Mouse (Mus musculus) liver (tissue): ENCODE measurements around the gene Tsc22d3.
A peak's percentile ranks its signal among the peaks of the same experiment; 100 is the strongest.
"Not testable (repeated sequence)": the region's sequence is repeated elsewhere in the genome, so short reads cannot be mapped to it uniquely, and the experiment has no call there.

Source experiments
- DNase-seq: peaks from one replicate; pipeline ENCODE4 v3.0.0-alpha.2; 2020; ENCODE audit warnings: mixed read lengths

Gene Tsc22d3

GRCm38 (mm10) chrX:140565212-140565611 is 35.2 kb downstream of the Tsc22d3 start:
- no peak for DNase-seq

DNA sequence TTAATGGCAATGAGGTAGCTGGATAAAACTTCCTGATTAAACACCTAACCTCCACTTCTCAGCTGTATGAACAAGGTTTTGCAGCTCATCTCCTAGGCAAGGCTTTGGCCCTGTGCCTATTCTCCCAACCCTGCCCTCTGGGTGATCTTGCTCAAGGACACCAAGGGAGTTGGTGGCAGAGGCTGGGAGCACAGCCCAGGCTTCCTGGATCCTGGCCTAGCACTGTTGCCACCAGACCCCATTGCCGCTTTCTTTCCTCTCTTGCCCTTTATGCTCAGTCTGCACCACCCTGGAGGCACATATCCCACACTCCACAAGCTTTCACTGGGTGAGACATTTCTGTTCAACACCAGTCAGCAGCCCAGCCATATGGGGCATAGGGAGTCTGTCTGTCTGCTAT is 35.7 kb downstream of the Tsc22d3 start:
- no peak for DNase-seq

DNA sequence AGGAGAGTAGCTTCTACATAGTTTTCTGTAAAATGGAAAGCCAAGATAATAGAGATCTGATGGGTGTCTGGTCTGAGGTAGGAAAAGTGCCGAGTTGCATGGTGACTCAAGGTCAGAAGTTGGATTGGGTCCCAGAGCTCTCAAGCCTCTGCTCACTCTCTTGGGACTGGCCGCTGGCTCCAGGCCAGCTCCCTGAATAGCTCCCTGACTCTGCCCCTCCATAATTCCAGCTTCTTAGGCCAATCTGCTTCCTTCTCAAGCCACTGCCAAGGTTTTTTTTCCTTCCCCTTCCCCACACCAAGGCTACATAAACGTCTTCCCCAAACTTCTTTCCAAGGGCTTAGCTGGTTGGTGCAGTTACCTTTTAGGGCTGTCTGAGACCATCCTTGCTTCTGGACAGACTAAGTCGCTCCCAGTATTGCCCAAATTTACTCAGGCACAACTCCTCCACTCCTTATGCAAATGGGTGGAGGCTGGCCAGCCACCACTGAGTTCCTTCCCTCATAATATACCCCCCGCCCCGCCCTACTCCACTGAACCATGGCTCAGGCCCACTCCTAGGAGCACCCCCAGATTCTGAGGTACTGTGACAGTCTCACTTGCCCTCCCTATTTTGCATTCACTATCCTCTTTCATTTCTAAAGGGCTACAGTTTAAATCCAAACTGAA is 42.1 kb downstream of the Tsc22d3 start:
- peak; percentile 5 for DNase-seq

DNA sequence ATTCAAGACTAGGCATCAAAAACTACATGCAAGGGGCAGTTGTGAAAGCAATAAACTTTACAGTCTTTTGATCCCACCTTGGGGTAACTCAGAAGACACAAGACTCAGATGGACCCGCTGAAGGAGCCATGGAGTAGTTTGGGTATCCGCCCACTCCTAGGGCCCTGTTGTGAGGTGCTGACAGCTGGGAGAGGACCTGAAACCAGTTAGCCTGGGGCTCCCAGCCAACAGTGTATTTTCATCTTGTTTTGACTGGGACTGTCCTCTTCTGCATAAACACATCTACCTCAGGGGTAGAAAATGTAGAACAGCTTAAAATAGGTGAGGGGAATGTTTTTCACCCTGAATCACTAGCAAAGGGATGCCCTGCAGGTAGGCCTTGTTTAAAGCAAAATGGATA is 44.5 kb downstream of the Tsc22d3 start:
- DNase-seq, result no peak

- DNase-seq, result no peak
These were observed 45.0 kb downstream of the Tsc22d3 start for GRCm38 (mm10) chrX:140555423-140555822.

GRCm38 (mm10) chrX:140547660-140548419 is 52.6 kb downstream of the Tsc22d3 start:
- no peak for DNase-seq

DNA sequence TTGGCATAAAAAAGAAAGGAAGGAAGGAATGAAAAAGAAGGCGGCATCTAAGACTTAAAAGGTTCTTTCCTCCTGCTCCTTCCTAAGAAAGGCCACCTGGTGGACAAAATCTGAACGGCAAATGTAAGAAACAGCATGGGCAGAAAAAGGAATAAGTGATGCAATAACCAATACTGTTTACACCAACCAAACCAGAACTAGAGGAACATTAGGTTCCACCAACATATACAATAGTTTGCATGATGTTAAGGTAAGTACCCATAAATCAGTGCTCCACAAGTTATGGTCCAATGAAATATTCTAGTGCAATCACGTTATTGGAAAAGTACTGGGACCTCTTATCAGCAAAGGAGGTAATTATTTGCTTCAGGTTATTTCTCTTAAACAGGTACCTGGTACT is 55.7 kb downstream of the Tsc22d3 start:
- peak; percentile 55 for DNase-seq

DNA sequence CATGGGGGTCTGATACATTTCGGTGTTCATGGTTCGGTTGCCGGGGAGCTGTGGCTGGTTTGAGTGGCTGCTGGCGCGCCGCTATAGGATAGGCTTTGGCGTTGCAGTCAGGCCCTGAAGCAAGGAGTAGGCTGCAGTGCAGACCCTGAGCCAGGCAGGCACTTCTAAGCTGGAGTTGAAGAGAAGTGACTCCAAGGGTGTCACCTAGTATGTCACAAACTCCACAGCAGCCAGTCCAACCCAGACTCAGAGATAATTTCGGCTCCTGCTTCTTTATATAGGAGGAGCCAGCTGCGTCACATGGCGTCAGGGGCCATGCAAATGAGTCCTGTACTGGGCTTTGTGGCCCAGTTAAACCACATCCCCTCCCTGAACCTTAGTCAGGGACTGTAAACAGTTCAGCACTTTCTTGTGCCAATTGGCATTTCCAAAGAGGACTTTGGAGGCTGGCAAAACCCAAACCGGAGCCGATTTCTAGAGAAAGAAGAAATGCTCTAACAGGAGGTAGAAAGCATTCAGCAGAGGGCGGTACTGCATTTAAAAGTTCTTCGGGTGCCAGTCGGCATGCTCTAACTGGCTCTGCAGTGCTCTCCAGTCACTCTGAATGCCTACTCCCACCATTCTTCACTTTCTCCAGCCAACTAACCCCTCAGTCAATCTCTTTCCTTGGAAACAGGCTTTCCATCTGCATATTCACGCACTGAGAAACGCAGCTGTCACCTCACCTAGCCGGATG is 57.4 kb downstream of the Tsc22d3 start:
- DNase-seq, result peak; percentile 76

GRCm38 (mm10) chrX:140542474-140542845 is 58.0 kb downstream of the Tsc22d3 start:
- DNase-seq, result peak; percentile 48

DNA sequence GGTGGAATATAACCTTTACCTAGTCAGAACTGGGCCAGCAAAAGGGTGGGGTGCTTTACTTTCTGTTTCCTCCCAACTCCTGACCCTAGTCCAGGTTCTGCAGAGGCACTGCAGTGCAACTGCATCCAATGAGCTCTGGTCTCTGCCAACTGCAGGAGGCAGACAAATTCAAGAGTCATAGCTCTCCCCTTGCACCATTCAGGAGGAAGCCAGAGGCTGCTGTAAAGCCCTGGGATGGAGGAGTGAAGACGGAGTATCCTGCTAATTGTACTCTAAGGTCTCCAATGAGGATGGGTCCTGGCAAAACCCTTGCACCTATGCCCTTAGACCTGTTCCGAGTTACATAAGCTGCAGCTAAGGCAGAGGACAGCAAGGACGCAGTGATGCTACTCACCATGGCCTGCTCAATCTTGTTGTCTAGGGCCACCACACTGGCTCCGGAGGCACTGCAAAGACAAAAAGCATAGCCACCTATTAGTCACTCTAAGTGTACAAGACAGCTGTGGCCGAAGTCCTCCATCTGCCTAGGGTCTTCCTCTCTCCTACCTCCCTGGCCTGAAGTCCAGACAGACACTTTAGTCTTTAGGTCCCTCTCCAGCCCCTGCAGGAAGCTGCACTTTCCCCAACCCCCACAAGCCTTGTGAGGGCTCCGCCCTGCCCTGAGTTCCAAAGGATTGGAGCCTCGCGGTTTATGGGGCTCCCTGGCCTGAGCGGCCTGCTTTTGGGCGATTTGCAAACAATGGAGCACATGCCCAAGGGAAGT is 58.6 kb downstream of the Tsc22d3 start:
- DNase-seq, result peak; percentile 50

GRCm38 (mm10) chrX:140540500-140541114 is 59.9 kb downstream of the Tsc22d3 start:
- DNase-seq, result no peak

DNA sequence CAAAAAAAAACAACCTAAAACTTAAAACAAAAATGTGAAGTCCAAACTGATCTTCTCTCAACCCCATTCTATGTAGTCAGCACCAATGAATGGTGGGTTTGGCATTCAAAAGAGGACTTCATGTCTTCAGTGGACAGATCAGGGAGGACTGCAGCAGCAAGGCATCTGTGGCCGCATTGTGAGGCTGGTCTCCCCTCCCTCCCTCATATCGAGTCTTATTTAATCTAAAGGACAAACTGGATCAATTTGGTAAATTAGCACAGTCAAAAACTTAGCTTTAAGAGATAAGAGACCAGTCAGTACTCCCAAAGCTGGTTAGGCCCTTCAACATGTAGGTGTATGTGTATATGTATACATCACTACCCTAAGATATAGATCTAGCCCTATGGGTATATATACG is 60.6 kb downstream of the Tsc22d3 start:
- DNase-seq, result not testable (repeated sequence)

DNA sequence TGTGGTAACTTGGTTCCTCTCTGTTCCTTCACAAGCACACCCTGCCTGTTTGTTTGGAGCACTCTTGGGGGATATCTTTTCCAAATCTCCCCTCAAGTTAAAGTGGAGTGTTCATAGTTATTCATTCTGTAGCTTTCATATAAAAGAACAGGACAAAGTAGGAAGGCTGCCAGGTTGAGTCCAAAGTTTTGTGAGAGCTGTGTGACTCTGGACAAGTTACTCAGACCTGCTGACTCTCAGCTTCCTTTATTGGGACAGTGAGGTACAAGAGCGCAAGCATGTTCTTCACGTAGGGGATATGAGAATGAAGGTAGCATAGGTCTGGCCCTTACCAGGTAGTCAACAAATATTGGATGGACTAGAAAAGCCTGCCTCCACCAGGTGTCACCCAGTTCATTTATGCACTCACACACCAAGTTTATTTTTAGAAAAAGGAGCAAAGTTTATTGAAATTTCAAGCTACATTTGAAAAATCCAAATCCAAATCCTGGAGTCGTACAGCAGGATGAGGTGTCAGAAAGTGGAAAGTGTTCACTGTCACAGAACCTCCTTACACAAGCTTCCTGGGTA is 61.3 kb downstream of the Tsc22d3 start:
- no peak for DNase-seq

- DNase-seq, result no peak
These were observed 61.8 kb downstream of the Tsc22d3 start for GRCm38 (mm10) chrX:140538649-140539048.

DNA sequence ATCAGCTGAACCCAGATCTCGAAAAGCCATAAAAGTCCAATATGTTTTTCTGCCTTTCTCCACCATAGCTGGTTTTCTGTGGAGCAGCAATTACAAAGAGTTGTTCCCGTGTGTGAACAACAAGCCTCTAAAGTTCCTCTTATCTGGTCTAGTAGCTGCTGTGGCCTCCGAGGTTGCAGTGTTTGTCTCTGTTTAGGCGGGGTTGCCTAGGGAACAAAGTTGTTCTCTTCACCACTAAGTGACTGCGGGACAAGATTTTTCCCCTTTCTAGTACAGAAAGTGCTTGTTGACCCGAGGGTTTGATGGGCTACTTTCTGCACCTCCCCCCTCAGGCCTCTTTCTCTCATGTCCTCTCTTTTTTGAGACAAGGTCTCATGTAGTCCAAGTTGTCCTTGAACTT is 62.8 kb downstream of the Tsc22d3 start:
- peak; percentile 9 for DNase-seq

GRCm38 (mm10) chrX:140535487-140535886 is 65.0 kb downstream of the Tsc22d3 start:
- no peak for DNase-seq

DNA sequence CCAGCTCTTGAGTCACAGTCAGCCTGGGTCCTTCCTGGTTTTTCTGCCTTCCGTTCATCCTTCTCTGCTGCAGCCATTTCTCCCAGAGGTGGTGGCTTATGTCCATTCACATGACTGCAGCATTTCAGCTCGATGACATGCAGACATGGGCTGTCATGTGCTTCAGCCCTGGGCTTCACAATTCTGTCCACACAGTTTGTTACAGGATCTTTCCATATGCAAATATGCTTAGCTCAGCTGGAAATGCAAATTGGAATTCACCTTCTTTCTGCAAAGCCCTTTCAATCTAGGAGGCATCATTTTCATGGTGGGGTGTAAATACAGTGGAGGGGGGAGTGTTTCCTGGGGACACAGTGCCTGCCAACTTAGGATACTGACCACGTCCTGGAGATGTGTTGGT is 66.2 kb downstream of the Tsc22d3 start:
- no peak for DNase-seq

DNA sequence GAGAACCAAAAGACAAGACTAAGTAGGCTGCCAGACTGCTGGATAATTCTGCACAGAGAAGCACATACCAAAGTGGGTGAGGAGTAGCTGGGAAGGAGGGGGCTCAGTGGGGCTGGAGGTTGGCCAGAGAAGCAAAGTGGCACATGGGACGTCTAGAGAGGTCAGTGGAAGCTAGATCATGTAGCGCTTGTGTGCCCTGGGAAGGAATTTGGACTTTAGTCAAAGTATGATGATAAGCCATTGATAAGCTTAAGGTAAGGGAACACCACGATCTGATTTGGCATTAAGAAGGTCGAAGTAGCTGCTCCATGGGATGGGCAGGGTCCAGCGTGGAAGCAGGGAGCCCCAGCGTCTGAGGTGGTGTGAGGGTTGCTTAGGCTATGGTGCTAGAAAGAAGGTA is 68.1 kb downstream of the Tsc22d3 start:
- no peak for DNase-seq

DNA sequence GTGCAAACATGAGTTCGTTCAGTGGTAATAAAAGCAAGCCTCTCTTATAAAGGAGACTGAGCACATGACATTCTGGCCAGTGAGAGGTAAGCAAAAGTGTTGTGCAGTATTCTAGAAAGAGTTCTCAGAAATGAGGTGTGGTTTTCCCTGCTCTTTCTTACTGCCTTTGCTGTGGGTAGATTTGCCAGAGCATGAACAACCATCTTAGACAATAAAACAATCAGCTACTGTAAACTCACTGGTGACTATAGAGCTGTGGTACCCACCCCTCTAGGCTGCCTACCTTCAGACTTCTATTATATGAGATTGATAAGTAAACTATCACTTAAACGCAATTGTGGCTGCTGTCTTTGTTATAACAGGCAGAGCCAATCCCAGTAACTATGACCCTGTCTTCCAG is 69.1 kb downstream of the Tsc22d3 start:
- no peak for DNase-seq

GRCm38 (mm10) chrX:140530632-140531031 is 69.8 kb downstream of the Tsc22d3 start:
- DNase-seq, result no peak

DNA sequence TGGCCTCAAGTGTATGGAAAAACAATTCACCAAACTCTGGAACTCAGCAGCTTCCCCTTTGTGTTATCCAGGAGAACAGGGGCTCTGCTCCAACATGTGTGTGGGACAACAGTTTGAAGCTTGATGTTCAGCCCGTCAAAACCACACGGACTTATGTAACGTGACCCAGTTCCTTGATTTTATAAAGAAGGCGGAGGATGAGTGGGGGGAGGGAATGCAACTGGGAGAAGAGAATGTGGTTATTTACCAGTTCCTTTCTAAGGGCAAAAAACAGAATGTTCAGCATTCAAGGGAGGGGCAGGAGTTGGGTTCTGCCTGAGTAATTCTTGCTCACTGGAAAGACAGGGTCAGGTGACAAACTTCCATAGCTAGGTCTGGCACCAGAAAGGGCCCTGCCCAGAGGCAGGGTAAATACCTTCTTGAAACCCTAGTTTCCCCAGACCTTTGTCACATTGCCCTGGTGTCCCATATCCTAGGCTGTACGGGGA is 71.3 kb downstream of the Tsc22d3 start:
- DNase-seq, result no peak

DNA sequence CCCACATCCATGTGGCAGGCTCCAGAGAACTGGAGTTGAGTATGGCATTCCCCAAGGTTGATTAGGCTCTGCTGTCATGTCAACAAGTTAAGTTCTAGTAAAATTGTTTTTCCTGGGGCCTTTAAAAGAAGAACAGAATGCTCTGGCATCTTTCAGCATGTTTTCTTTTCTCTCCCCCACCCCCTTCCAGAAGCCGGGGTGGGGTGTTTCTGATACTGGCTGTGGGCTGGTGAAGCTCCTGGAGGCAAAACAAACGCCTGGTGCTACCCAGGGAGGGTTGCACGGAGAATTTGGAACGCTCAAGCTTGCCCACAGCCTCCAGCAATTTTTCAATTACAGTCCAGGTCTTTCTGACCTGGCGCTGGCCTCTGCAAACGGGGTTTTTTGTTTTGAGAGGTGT is 73.2 kb downstream of the Tsc22d3 start:
- no peak for DNase-seq
